In genomic region chr2:85123869-85124535, GRCm38 (mm10) we compare ENCODE assay signal across 8 mouse cellular contexts. TPM values are rescaled to one million over a fixed set of nuclear protein-coding genes. Genes with fewer than 3 reads are reported as not detected.
DNase-seq lines count a peak whose midpoint lies in the region; ATAC-seq and TF ChIP-seq lines count a peak whose summit lies in the region.

No protein-coding gene starts in this region.

- no peak overlapping the region for H3K4me2 ChIP-seq in forebrain, embryonic 14.5 days (ENCODE audit: low read length)
- no peak overlapping the region for H3K4me2 ChIP-seq in liver, postnatal 0 days (ENCODE audit: low read depth, low read length)
- no peak overlapping the region for H3K4me2 ChIP-seq in neural tube, embryonic 15.5 days

- TF ChIP-seq CTCF in layer of hippocampus, adult 2 months (conservative IDR thresholded peaks at IDR 0.05): peak; percentile 90
- TF ChIP-seq CTCF in liver, postnatal 0 days (IDR thresholded peaks at IDR 0.05; ENCODE audit: low read depth): peak; percentile 89

- ATAC-seq in forebrain, embryonic 14.5 days: peak; percentile 93
- ATAC-seq in liver, postnatal 0 days: peak; percentile 67
- peak; percentile 96 for ATAC-seq in neural tube, embryonic 15.5 days (ENCODE audit: low FRiP score)

- WGBS in forebrain, embryonic 14.5 days: 43% methylated on average over 1 of the region's 1 CpGs
- 25% methylated on average over 1 of the region's 1 CpGs for WGBS in liver, postnatal 0 days (ENCODE audit: insufficient replicate concordance)
- 36% methylated on average over 1 of the region's 1 CpGs for WGBS in neural tube, embryonic 15.5 days

- TF ChIP-seq EP300 in liver, postnatal 0 days (IDR thresholded peaks at IDR 0.05; ENCODE audit: low read depth): no peak

- H3K9ac ChIP-seq in forebrain, embryonic 14.5 days (ENCODE audit: low read length): no peak overlapping the region
- H3K9ac ChIP-seq in liver, postnatal 0 days (replicated peaks): no peak overlapping the region
- no peak overlapping the region for H3K9ac ChIP-seq in neural tube, embryonic 15.5 days (replicated peaks)

- H3K4me1 ChIP-seq in forebrain, embryonic 14.5 days (ENCODE audit: control insufficient read depth, insufficient read depth, low read length): no peaks in the 10 kb centered on the region
- H3K4me1 ChIP-seq in liver, postnatal 0 days (ENCODE audit: insufficient read depth): no peaks in the 10 kb centered on the region
- 0 out of 2 replicates have a peak, but pooled peaks cover 2% of the 10 kb centered on the region for H3K4me1 ChIP-seq in neural tube, embryonic 15.5 days

- no peak overlapping the region for H3K27ac ChIP-seq in forebrain, embryonic 14.5 days (ENCODE audit: low read depth, low read length)
- H3K27ac ChIP-seq in layer of hippocampus, adult 2 months: no peak overlapping the region
- H3K27ac ChIP-seq in liver, postnatal 0 days (ENCODE audit: low read depth): no peak overlapping the region
- H3K27ac ChIP-seq in neural tube, embryonic 15.5 days (replicated peaks): no peak overlapping the region

- peak; percentile 9 for DNase-seq in MEL-GATA-1-ER (ENCODE audit: extremely low read depth, low read depth)
- peak; percentile 35 for DNase-seq in cerebellum, adult 11 months
- DNase-seq in forebrain, embryonic 14.5 days (ENCODE audit: low spot score): peak; percentile 80
- DNase-seq in heart, postnatal 4 days: peak; percentile 82
- DNase-seq in layer of hippocampus, adult 2 months (ENCODE audit: low spot score in 2 of 2): peak; percentile 78 to 80
- peak; percentile 71 for DNase-seq in liver, postnatal 0 days
- peak; percentile 49 for DNase-seq in thymus, postnatal 14 days

- H3K9me3 ChIP-seq in forebrain, embryonic 14.5 days (replicated peaks; ENCODE audit: control insufficient read depth, low read length): no peaks in the 10 kb centered on the region
- no peaks in the 10 kb centered on the region for H3K9me3 ChIP-seq in liver, postnatal 0 days (ENCODE audit: low read length)
- H3K9me3 ChIP-seq in neural tube, embryonic 15.5 days (replicated peaks): peaks cover 5% of the 10 kb centered on the region; the same call in 1 of the 2 replicates

- H3K36me3 ChIP-seq in forebrain, embryonic 14.5 days (ENCODE audit: control insufficient read depth, insufficient read depth, low read length): no peaks in the 10 kb centered on the region
- no peaks in the 10 kb centered on the region for H3K36me3 ChIP-seq in liver, postnatal 0 days (replicated peaks; ENCODE audit: insufficient read depth, low read length)
- H3K36me3 ChIP-seq in neural tube, embryonic 15.5 days: no peaks in the 10 kb centered on the region

- no peak overlapping the region for H3K4me3 ChIP-seq in forebrain, embryonic 14.5 days (ENCODE audit: low read depth, low read length)
- no peak overlapping the region for H3K4me3 ChIP-seq in layer of hippocampus, adult 2 months
- H3K4me3 ChIP-seq in liver, postnatal 0 days (ENCODE audit: low read depth, low read length): no peak overlapping the region
- H3K4me3 ChIP-seq in neural tube, embryonic 15.5 days (replicated peaks): no peak overlapping the region

- H3K27me3 ChIP-seq in forebrain, embryonic 14.5 days (replicated peaks; ENCODE audit: control insufficient read depth, insufficient read depth, low read length): no peaks in the 10 kb centered on the region
- H3K27me3 ChIP-seq in liver, postnatal 0 days (ENCODE audit: insufficient read depth, low read length): no peaks in the 10 kb centered on the region
- no peaks in the 10 kb centered on the region for H3K27me3 ChIP-seq in neural tube, embryonic 15.5 days (replicated peaks)

RNA-seq across cellular contexts. Expression of gene Aplnr, which starts 12.0 kb away (rescaled TPM):
- polyA plus RNA-seq in forebrain, embryonic 14.5 days (2014; fragmentation: Nextera tagmentation; extraction: Ambion mirVana): 24.8 and 25.6 TPM in 2 replicates
- 100 to 1,000 TPM in 1 of 2 experiments, 10 to 100 TPM in 1; 85.4 to 109 TPM for total RNA-seq in heart, postnatal 4 days (2021)
- 1 to 10 TPM in 1 of 2 experiments, under 1 TPM in 1; 0.42 to 1.0 TPM for total RNA-seq in layer of hippocampus, adult 2 months (2021)
- 2.3 and 2.5 TPM in 2 replicates for polyA plus RNA-seq in liver, postnatal 0 days (2015; fragmentation: Nextera tagmentation; extraction: Ambion mirVana)
- polyA plus RNA-seq in neural tube, embryonic 15.5 days (2015; fragmentation: Nextera tagmentation; extraction: Ambion mirVana): 29.8 and 45.8 TPM in 2 replicates

Comparison
In these comparisons a context has a peak if more than half of its experiments do, and no peak if none do; other contexts are left out.
1. DNase-seq: peak in every context shown above with its lines; median percentile 82 in heart, postnatal 4 days; 80 in forebrain, embryonic 14.5 days; 79 in layer of hippocampus, adult 2 months; 71 in liver, postnatal 0 days; 49 in thymus, postnatal 14 days; 35 in cerebellum, adult 11 months; 9 in MEL-GATA-1-ER.